Mouse (Mus musculus) megakaryocyte, embryonic 14.5 days (primary cell): ENCODE data around the gene Slc10a1.

Experiments used
- FLI1 ChIP-seq: IDR thresholded peaks from 2 replicates; pipeline ENCODE4 v1.6.1; 2012; ENCODE audit warnings: low read length, inconsistent platforms, mixed read lengths
- GATA1 ChIP-seq: IDR thresholded peaks from 3 replicates; pipeline ENCODE4 v1.6.1; 2012; ENCODE audit warnings: mixed read lengths, low read length, inconsistent platforms, borderline replicate concordance

- TF ChIP-seq FLI1 (no peak), GATA1 (no peak)
Measured at GRCm38 (mm10) chr12:80928881-80929280, 39.6 kb downstream of the Slc10a1 start.
